Mouse (Mus musculus): ENCODE measurements around the gene Tcp11.

GRCm38 (mm10) chr17:28030446-28030845 lies 50.0 kb downstream of the Tcp11 start:
- TF ChIP-seq CTCF (IDR thresholded peaks at IDR 0.05; ENCODE audit: extremely low read depth, insufficient read length, insufficient replicate concordance, low read depth, low read length) (no peak), POLR2A (IDR thresholded peaks at IDR 0.05; ENCODE audit: low read depth, low read length) (no peak)

Data from small intestine, adult 2 months (tissue).